Mouse (Mus musculus): Measurements from ENCODE around the gene Gnat2.

- TF ChIP-seq POLR2AphosphoS2 (IDR thresholded peaks at IDR 0.05; ENCODE audit: insufficient read length, low read depth) (no peak), TCF12 (IDR thresholded peaks at IDR 0.05; ENCODE audit: insufficient read depth, poor library complexity, severe bottlenecking) (no peak), POLR2A (IDR thresholded peaks at IDR 0.05; ENCODE audit: insufficient read length, low read depth) (no peak), MAX (IDR thresholded peaks at IDR 0.05; ENCODE audit: low read depth) (no peak), TCF3 (IDR thresholded peaks at IDR 0.05; ENCODE audit: insufficient read length, low read depth) (no peak), E2F4 (IDR thresholded peaks at IDR 0.05; ENCODE audit: insufficient read depth) (no peak), USF1 (IDR thresholded peaks at IDR 0.05; ENCODE audit: low read depth) (no peak), REST (IDR thresholded peaks at IDR 0.05; ENCODE audit: insufficient read depth, insufficient read length) (no peak), MYOD1 (IDR thresholded peaks at IDR 0.05; ENCODE audit: control insufficient read depth in 1 of 3, insufficient read length in 2 of 3, low read depth in 2 of 3) (no peak)
Measured at GRCm38 (mm10) chr3:108068826-108069225, 23.8 kb upstream of the Gnat2 start.

Measured in myocyte (in vitro differentiated cells).